Mouse (Mus musculus) adrenal gland, postnatal 4 days (tissue): ENCODE results near the gene Gm13285. TPM values are rescaled to one million over a fixed set of nuclear protein-coding genes. Genes with fewer than 3 reads are reported as not detected.
"Not testable (repeated sequence)": the region's sequence is repeated elsewhere in the genome, so short reads cannot be mapped to it uniquely, and the experiment has no call there.

Source experiments
- DNase-seq, 2 experiments: peaks; one replicate each; pipeline ENCODE4 v3.0.0; 2021 to 2022; ENCODE audit warnings: low spot score in 2 of 2, mixed read lengths in 2 of 2
- total RNA-seq, 2 experiments: library from RNA; stranded (reverse); gene quantifications; 2 replicates each; pipeline ENCODE4 v1.2.3; 2021

Gene Gm13285
- total RNA-seq, 2 experiments from 2014 or later: 0.50 TPM; not detected in 1

- DNase-seq: peak; percentile 34 to 37
These were observed 5.4 kb upstream of the Gm13285 start, which contains the start of gene Gm13275 for GRCm38 (mm10) chr4:88793936-88794675. Gene Gm13275 (plus strand): TSS chr4:88794487.

DNA sequence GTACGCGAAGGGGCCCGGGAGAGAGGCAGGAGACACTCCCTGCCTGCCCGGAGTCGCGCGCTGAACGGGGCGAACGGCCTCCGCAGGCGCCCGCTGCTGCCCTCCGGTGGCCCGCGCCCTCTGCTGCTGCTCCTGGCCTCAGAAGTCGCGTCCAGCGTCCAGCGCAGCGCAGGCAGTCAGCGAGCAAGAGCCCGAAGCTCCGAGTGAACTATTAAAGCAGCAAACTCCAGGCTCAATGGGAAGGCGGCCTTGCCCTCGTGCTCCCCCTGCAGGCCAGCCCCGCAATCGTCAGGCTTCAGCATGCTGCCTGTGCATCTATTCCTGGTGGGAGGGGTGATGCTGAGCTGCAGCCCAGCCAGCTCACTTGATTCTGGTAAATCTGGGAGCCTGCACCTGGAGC, 2.4 kb upstream of the Gm13285 start, which contains the start of gene Gm13279:
Gm13279 (plus strand) TSS at position 301 of the 400 bp plus-strand sequence.
- not testable (repeated sequence) for DNase-seq

- DNase-seq: not testable (repeated sequence)
These were observed 3.5 kb downstream of the Gm13285 start, which contains the start of gene Gm13287 for GRCm38 (mm10) chr4:88802954-88803353. Gene Gm13287 (plus strand): TSS chr4:88803254.

DNA sequence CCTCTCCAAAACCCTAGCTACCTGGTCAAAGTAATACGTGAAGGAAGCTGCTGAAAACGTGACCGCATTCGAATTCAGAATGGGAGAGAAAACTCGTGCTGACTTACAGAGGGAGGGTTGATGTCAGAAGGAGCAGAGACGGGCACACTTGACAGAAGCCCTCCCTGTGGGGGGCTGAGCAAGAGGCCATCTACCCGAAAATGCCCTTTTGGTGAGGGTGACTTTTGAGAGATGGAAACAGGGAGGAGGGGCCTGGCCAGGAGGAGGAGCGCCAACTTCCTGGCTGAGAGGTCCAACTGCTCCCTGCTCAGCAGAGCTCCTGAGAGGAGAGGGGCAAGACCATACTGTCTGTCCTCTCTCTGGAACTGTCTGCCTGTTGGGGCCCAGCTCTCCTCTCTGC, 5.8 kb downstream of the Gm13285 start, which contains the start of gene Gm13288:
Gm13288 (plus strand) TSS at position 301 of the 400 bp plus-strand sequence.
- not testable (repeated sequence) for DNase-seq

DNA sequence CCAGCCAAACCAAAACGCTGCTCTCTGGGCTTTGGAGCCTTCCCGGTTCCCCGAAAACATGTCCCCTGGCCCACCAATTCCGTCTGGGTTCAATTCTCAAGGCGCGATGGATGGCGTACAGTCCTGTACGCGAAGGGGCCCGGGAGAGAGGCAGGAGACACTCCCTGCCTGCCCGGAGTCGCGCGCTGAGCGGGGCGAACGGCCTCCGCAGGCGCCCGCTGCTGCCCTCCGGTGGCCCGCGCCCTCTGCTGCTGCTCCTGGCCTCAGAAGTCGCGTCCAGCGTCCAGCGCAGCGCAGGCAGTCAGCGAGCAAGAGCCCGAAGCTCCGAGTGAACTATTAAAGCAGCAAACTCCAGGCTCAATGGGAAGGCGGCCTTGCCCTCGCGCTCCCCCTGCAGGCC, 6.3 kb downstream of the Gm13285 start:
- DNase-seq: not testable (repeated sequence)

- DNase-seq: no peak
These were observed 16.5 kb downstream of the Gm13285 start, which contains the start of gene Ifna7 for GRCm38 (mm10) chr4:88815928-88816327. Gene Ifna7 (plus strand): TSS chr4:88816228.

GRCm38 (mm10) chr4:88819659-88820058, 20.2 kb downstream of the Gm13285 start, which contains the start of gene Ifna11:
Gene Ifna11 (plus strand): TSS chr4:88819959.
- no peak for DNase-seq

DNA sequence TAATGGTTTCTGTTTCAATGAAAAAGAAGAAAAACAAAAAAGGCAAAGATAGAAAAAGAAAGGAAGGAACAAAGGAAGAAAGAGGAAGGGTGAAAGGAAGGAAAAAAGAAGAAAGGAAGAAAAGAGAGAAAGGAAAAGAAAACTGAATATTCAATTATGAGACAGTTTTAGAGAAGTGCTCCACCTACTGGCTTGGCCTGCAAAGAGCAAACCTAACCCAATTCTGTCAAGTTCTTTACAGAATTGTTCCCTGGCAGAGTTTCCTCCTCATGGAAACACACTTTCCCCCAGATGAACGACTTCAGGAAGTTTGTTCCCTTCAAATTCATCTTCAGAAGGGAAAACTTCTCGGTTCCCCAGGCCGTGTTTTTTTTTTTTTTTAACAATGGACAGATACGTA, 23.5 kb downstream of the Gm13285 start:
- no peak for DNase-seq

DNA sequence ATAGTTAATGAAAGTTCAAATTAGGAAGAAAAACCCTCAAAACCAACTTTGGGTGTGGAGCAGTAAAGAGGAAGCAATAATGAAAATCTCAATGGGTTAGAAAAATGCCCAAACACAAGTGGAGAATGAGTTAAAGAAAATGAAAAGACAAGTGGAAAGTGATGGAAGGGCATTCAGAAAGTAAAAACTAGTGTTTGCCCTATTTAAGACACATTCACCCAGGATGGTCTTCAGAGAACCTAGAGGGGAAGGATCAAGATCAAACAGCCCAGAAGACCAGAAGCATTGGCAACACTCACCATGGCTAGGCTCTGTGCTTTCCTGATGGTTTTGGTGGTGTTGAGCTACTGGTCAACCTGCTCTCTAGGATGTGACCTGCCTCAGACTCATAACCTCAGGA, 27.7 kb downstream of the Gm13285 start, which contains the start of gene Ifna6:
Ifna6 (plus strand) TSS at position 301 of the 400 bp plus-strand sequence.
- not testable (repeated sequence) for DNase-seq

DNA sequence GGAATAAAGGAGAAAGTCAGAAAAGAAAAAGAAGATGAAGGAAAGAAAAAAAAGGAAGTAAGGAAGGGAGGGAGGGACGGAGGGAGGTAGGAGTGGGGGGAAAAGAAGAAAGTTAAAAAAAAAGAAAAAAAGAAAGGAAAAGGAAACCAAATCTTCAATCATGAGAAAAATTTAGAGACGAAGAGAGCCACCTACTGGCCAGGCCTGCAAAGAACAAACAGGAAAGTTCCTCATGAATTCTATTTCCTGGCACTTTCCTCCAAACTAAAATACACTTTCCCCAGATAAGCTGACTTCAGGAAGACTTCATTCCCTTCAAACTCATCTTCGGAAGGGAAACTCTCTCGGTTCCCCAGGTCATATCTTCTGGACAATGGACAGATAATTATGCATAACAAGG, 31.1 kb downstream of the Gm13285 start:
- no peak for DNase-seq

DNA sequence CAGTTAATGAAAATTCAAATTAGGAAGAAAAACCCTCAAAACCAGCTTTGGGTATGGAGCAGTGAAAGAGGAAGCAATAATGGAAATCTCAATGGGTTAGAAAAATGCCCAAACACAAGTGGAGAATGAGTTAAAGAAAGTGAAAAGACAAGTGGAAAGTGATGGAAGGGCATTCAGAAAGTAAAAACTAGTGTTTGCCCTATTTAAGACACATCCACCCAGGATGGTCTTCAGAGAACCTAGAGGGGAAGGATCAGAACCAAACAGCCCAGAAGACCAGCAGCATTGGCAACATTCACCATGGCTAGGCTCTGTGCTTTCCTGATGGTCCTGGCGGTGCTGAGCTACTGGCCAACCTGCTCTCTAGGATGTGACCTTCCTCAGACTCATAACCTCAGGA, 35.8 kb downstream of the Gm13285 start, which contains the start of gene Ifna5:
Ifna5 (plus strand) TSS at position 301 of the 400 bp plus-strand sequence.
- not testable (repeated sequence) for DNase-seq

DNA sequence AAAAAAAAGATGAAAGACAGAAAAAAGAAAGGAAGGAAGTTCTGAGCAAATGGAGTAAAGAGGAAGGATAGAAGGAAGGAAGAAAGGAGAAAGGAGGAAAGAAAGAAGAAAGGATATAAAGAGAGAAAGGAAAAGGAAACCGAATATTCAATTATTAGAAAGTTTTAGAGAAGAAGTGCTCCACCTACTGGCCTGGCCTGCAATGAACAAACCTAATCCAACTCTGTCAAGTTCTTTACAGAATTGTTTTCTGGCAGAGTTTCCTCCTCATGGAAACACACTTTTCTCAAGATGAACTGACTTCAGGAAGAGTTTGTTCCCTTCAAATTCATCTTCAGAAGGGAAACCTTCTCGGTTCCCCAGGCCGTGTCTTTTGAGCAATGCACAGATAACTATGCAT, 39.4 kb downstream of the Gm13285 start:
- DNase-seq: no peak

- DNase-seq: no peak
These were observed 40.6 kb downstream of the Gm13285 start for GRCm38 (mm10) chr4:88840058-88840457.

DNA sequence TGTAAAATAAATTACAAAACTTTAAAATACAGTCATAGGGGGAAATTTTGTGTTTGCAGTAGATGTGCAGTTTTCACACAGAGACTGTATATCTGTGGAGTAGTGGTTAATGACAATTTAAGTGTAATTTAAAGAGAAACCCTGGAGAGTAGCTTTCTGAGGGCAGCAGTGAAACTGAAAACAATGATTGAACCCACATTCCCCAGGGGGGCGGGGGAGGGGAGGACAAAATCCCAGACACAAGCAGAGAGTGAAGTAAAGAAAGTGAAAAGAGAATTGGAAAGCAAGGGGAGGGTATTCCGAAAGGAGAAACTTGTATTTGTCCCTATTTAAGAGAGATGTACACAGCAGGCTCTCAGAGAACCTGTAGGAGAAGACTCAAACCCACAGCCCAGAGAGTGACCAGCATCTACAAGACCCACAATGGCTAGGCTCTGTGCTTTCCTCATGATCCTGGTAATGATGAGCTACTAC, 42.0 kb downstream of the Gm13285 start, which contains the start of gene Ifna4:
Ifna4 (plus strand) TSS at position 424 of the 474 bp plus-strand sequence.
- no peak for DNase-seq

DNA sequence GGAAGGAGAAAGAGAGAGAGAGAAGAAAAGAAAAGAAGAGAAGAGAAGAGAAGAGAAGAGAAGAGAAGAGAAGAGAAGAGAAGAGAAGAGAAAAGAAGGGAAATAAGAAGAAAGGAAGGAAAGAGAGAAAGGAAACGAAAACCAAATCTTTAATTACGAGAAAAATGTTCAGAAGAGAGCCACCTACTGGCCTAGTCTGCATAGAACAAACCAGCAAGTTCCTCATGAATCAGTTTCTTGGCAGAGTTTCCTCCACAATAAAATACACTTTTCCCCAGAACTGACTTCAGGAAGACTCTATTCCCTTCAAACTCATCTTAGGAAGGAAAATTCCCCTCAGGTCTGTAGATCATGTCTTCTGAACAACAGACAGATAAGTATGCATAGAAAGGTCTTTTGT, 45.9 kb downstream of the Gm13285 start:
- no peak for DNase-seq

GRCm38 (mm10) chr4:88849698-88850097, 50.2 kb downstream of the Gm13285 start, which contains the start of gene Ifna1:
Gene Ifna1 (plus strand): TSS chr4:88850087.
- DNase-seq: no peak

Other genes starting within 250 kb of the Gm13285 start
- gene Ifna15, start 241.4 kb upstream of the Gm13285 start, total RNA-seq: not detected
- not detected for gene Ifna14, start 227.9 kb upstream of the Gm13285 start, total RNA-seq
- gene Ifna9, start 207.3 kb upstream of the Gm13285 start, total RNA-seq: not detected
- gene Ifna12, start 196.3 kb upstream of the Gm13285 start, total RNA-seq: not detected
- not detected for gene C87499, start 165.3 kb upstream of the Gm13285 start, total RNA-seq
- not detected for gene Ifna13, start 155.2 kb upstream of the Gm13285 start, total RNA-seq
- not detected for gene Ifna16, start 122.7 kb upstream of the Gm13285 start, total RNA-seq
- gene Ifna2, start 115.8 kb upstream of the Gm13285 start, total RNA-seq: not detected
- gene Ifnab, start 108.3 kb upstream of the Gm13285 start, total RNA-seq: not detected
- under 1 TPM; 0.31 to 0.48 TPM for gene Gm26566, start 77.9 kb upstream of the Gm13285 start, total RNA-seq
- gene Klhl9, start 77.2 kb upstream of the Gm13285 start, total RNA-seq: 10 to 100 TPM; 85.2 to 88.5 TPM
- not detected for gene Gm13271, start 44.8 kb upstream of the Gm13285 start, total RNA-seq
- not detected for gene Gm13283, start 39.5 kb upstream of the Gm13285 start, total RNA-seq
- gene Gm13290, start 25.8 kb upstream of the Gm13285 start, total RNA-seq: not detected
- gene Gm13289, start 22.7 kb upstream of the Gm13285 start, total RNA-seq: not detected
- not detected for gene Gm13272, start 19.8 kb upstream of the Gm13285 start, total RNA-seq
- not detected for gene Ifnz, start 17.5 kb upstream of the Gm13285 start, total RNA-seq
- gene Gm13276, start 14.0 kb upstream of the Gm13285 start, total RNA-seq: not detected
- not detected for gene Gm13277, start 11.0 kb upstream of the Gm13285 start, total RNA-seq
- gene Gm13278, start 8.1 kb upstream of the Gm13285 start, total RNA-seq: not detected
- not detected for gene Gm13275, start 5.2 kb upstream of the Gm13285 start, total RNA-seq
- not detected for gene Gm13279, start 2.3 kb upstream of the Gm13285 start, total RNA-seq
- not detected for gene Gm13287, start 3.6 kb downstream of the Gm13285 start, total RNA-seq
- not detected for gene Gm13288, start 5.9 kb downstream of the Gm13285 start, total RNA-seq
- gene Ifna7, start 16.6 kb downstream of the Gm13285 start, total RNA-seq: not detected
- not detected for gene Ifna11, start 20.3 kb downstream of the Gm13285 start, total RNA-seq
- gene Ifna6, start 27.8 kb downstream of the Gm13285 start, total RNA-seq: not detected
- gene Ifna5, start 35.9 kb downstream of the Gm13285 start, total RNA-seq: not detected
- gene Ifna4, start 42.2 kb downstream of the Gm13285 start, total RNA-seq: not detected
- not detected for gene Ifna1, start 50.4 kb downstream of the Gm13285 start, total RNA-seq
- gene Ifne, start 80.5 kb downstream of the Gm13285 start, total RNA-seq: not detected